Comparison of ENCODE assay signal across 9 mouse cellular contexts in the genomic region with DNA sequence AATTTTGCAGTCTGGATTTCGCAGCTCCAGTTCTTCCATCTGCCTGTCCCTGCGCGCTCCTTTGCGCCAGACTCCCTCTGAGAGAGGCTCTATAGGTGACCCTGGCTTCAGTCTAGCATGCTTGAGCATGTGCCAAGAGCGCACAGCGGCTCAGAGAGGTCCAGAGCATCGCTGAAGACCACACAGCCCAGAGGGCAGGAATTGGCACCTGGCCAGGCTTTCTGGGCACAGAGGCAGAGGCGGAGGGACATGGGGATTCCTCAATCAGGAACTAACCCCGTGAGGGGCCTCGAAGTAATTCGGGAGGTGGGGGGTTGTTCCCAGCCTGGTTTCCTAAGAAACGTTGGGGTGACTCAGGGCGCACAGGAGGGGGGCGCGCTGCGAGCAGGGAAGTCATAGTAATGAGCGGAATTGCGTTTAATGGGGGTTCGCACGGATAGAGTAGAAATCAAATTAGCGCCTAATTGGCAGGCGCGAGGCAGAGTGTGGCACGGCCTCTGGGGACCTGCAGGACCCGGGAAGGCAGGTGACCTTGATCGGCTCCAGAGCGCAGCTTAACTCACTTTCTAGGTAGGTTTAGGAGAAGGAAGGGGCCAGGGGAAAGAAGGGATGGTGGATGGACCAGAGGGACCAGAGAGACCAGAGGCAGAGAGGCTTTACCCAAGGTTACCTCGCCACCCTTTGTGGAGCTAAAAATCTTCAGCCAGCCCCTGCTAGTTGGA.
DNase-seq lines count a peak whose midpoint lies in the region; ATAC-seq lines count a peak whose summit lies in the region.
"Had no signal": no experiment of that assay in that cellular context is flagged by ENCODE, and none has a peak within 500 bp of the region (broad histone marks: within the 10 kb centered on the region; RNA-seq: fewer than 3 reads in every experiment).

No protein-coding gene starts in this region.

- ATAC-seq in frontal cortex, adult (ENCODE audit: low TSS enrichment) = peak; percentile 55; the same call in 1 of the 2 replicates
- peak; percentile 75 for ATAC-seq in hindbrain, embryonic 12.5 days (ENCODE audit: low FRiP score)
- ATAC-seq in midbrain, embryonic 11.5 days (ENCODE audit: low FRiP score) = no peak

- no peak overlapping the region; the same call in 1 of the 2 replicates for H3K27ac ChIP-seq in hindbrain, embryonic 12.5 days
- no peak overlapping the region for H3K27ac ChIP-seq in midbrain, embryonic 11.5 days (ENCODE audit: low read depth, low read length)

- peaks cover 20% of the 10 kb centered on the region for H3K27me3 ChIP-seq in hindbrain, embryonic 12.5 days
- no peaks in the 10 kb centered on the region; the same call in 1 of the 2 replicates for H3K27me3 ChIP-seq in midbrain, embryonic 11.5 days (ENCODE audit: control insufficient read depth, insufficient read depth, low read length)
- H3K27me3 ChIP-seq: CH12.LX had no signal

- DNase-seq in frontal cortex, adult 2 months (ENCODE audit: extremely low spot score in 1 of 2, low spot score in 1 of 2) = no peak
- DNase-seq in right cerebral cortex, adult 18-20 months = peak; percentile 21
- DNase-seq in right cerebral cortex, postnatal 25 days = no peak
- DNase-seq in midbrain, embryonic 11.5 days (ENCODE audit: low spot score, missing footprints) = peak; percentile 88
- DNase-seq in spleen, postnatal 10 days (ENCODE audit: low spot score in 2 of 2) = no peak
- DNase-seq in ovary, postnatal 10 days (ENCODE audit: low spot score) = no peak

- no peaks in the 10 kb centered on the region for H3K36me3 ChIP-seq in hindbrain, embryonic 12.5 days
- H3K36me3 ChIP-seq in midbrain, embryonic 11.5 days (ENCODE audit: control insufficient read depth, insufficient read depth, low read length) = no peaks in the 10 kb centered on the region

- no peaks in the 10 kb centered on the region for H3K9me3 ChIP-seq in hindbrain, embryonic 12.5 days (replicated peaks)
- no peaks in the 10 kb centered on the region for H3K9me3 ChIP-seq in midbrain, embryonic 11.5 days (ENCODE audit: control insufficient read depth, low read length)

- WGBS in hindbrain, embryonic 12.5 days = 11% methylated on average over 28 of the region's 28 CpGs
- WGBS in midbrain, embryonic 11.5 days = 13% methylated on average over 28 of the region's 28 CpGs

- peak overlapping the region; percentile 10; the same call in 1 of the 2 replicates for H3K4me3 ChIP-seq in hindbrain, embryonic 12.5 days
- no peak overlapping the region for H3K4me3 ChIP-seq in midbrain, embryonic 11.5 days (ENCODE audit: low read depth, low read length)

- H3K9ac ChIP-seq in hindbrain, embryonic 12.5 days = no peak overlapping the region
- no peak overlapping the region for H3K9ac ChIP-seq in midbrain, embryonic 11.5 days (ENCODE audit: low read length)

- H3K4me1 ChIP-seq in hindbrain, embryonic 12.5 days = peaks cover 18% of the 10 kb centered on the region
- no peaks in the 10 kb centered on the region for H3K4me1 ChIP-seq in midbrain, embryonic 11.5 days (ENCODE audit: control insufficient read depth, insufficient read depth, low read length)

- peak overlapping the region; percentile 39 for H3K4me2 ChIP-seq in hindbrain, embryonic 12.5 days (replicated peaks)
- no peak overlapping the region for H3K4me2 ChIP-seq in midbrain, embryonic 11.5 days

Comparison
In these comparisons a context has a peak if more than half of its experiments do, and no peak if none do; other contexts are left out.
1. DNase-seq: peak in right cerebral cortex, adult 18-20 months (single experiment) and midbrain, embryonic 11.5 days (single experiment); none in frontal cortex, adult 2 months (0 of 2), right cerebral cortex, postnatal 25 days (single experiment), spleen, postnatal 10 days (0 of 2) and ovary, postnatal 10 days (single experiment).